Mouse (Mus musculus): ENCODE results near the gene Rps15. TPM values are rescaled to one million over a fixed set of nuclear protein-coding genes. Genes with fewer than 3 reads are reported as not detected.

Gene Rps15
- polyA plus RNA-seq, 1 experiment = 2,371 TPM

GRCm38 (mm10) chr10:80304862-80305261, 12.6 kb downstream of the Rps15 start:
- 5% methylated on average over 25 of the region's 25 CpGs for WGBS
- H3K36me3 ChIP-seq (ENCODE audit: control insufficient read depth, insufficient read depth, low read length) = no peaks in the 10 kb centered on the region
- no peak overlapping the region for H3K4me3 ChIP-seq (ENCODE audit: control insufficient read depth, insufficient read depth, low read length)
- H3K27ac ChIP-seq (ENCODE audit: control insufficient read depth, insufficient read depth, low read length) = no peak overlapping the region
- H3K27me3 ChIP-seq (ENCODE audit: control insufficient read depth, insufficient read depth, low read length) = peaks cover 5% of the 10 kb centered on the region; the same call in 1 of the 2 replicates
- 0 out of 2 replicates have a peak, but pooled peaks cover 3% of the 10 kb centered on the region for H3K4me1 ChIP-seq (replicated peaks; ENCODE audit: control insufficient read depth, insufficient read depth, low read length)
- no peak for DNase-seq
- TF ChIP-seq POLR2A (IDR thresholded peaks at IDR 0.05; ENCODE audit: control insufficient read depth, extremely low read depth, insufficient read depth, low read length, poor library complexity) (no peak), CTCF (IDR thresholded peaks at IDR 0.05; ENCODE audit: borderline replicate concordance, control insufficient read depth, extremely low read depth, insufficient read depth, low read length, poor library complexity) (no peak)

- WGBS = 89% methylated on average over 16 of the region's 16 CpGs
- no peak overlapping the region for H3K27ac ChIP-seq (ENCODE audit: control insufficient read depth, insufficient read depth, low read length)
- DNase-seq = no peak
- H3K4me1 ChIP-seq (replicated peaks; ENCODE audit: control insufficient read depth, insufficient read depth, low read length) = no peaks in the 10 kb centered on the region
- no peaks in the 10 kb centered on the region for H3K36me3 ChIP-seq (ENCODE audit: control insufficient read depth, insufficient read depth, low read length)
- no peaks in the 10 kb centered on the region; the same call in 1 of the 2 replicates for H3K27me3 ChIP-seq (ENCODE audit: control insufficient read depth, insufficient read depth, low read length)
- no peak for TF ChIP-seq POLR2A (IDR thresholded peaks at IDR 0.05; ENCODE audit: control insufficient read depth, extremely low read depth, insufficient read depth, low read length, poor library complexity)
- no peak for TF ChIP-seq CTCF (IDR thresholded peaks at IDR 0.05; ENCODE audit: borderline replicate concordance, control insufficient read depth, extremely low read depth, insufficient read depth, low read length, poor library complexity)
- H3K4me3 ChIP-seq (ENCODE audit: control insufficient read depth, insufficient read depth, low read length) = no peak overlapping the region
These were observed 19.3 kb downstream of the Rps15 start for GRCm38 (mm10) chr10:80311560-80311959.

GRCm38 (mm10) chr10:80312586-80313504, 20.6 kb downstream of the Rps15 start:
- H3K4me3 ChIP-seq (ENCODE audit: control insufficient read depth, insufficient read depth, low read length) = no peak overlapping the region

GRCm38 (mm10) chr10:80313627-80314201, 21.5 kb downstream of the Rps15 start:
- H3K4me1 ChIP-seq (replicated peaks; ENCODE audit: control insufficient read depth, insufficient read depth, low read length) = no peaks in the 10 kb centered on the region
- DNase-seq = no peak
- no peak overlapping the region for H3K27ac ChIP-seq (ENCODE audit: control insufficient read depth, insufficient read depth, low read length)
- no peaks in the 10 kb centered on the region for H3K36me3 ChIP-seq (ENCODE audit: control insufficient read depth, insufficient read depth, low read length)
- TF ChIP-seq POLR2A (IDR thresholded peaks at IDR 0.05; ENCODE audit: control insufficient read depth, extremely low read depth, insufficient read depth, low read length, poor library complexity) = no peak
- TF ChIP-seq CTCF (IDR thresholded peaks at IDR 0.05; ENCODE audit: borderline replicate concordance, control insufficient read depth, extremely low read depth, insufficient read depth, low read length, poor library complexity) = no peak
- no peaks in the 10 kb centered on the region; the same call in 1 of the 2 replicates for H3K27me3 ChIP-seq (ENCODE audit: control insufficient read depth, insufficient read depth, low read length)
- 10% methylated on average over 20 of the region's 20 CpGs for WGBS
- no peak overlapping the region for H3K4me3 ChIP-seq (ENCODE audit: control insufficient read depth, insufficient read depth, low read length)

More at GRCm38 (mm10) chr10:80312586-80313504, 20.6 kb downstream of the Rps15 start:
- DNase-seq = no peak
- WGBS = 78% methylated on average over 54 of the region's 54 CpGs
- Histone ChIP-seq H3K4me1 (replicated peaks; ENCODE audit: control insufficient read depth, insufficient read depth, low read length) (no peaks in the 10 kb centered on the region), H3K27ac (ENCODE audit: control insufficient read depth, insufficient read depth, low read length) (no peak overlapping the region), H3K36me3 (ENCODE audit: control insufficient read depth, insufficient read depth, low read length) (no peaks in the 10 kb centered on the region), H3K27me3 (ENCODE audit: control insufficient read depth, insufficient read depth, low read length) (no peaks in the 10 kb centered on the region; the same call in 1 of the 2 replicates)
- no peak for TF ChIP-seq POLR2A (IDR thresholded peaks at IDR 0.05; ENCODE audit: control insufficient read depth, extremely low read depth, insufficient read depth, low read length, poor library complexity)

GRCm38 (mm10) chr10:80314494-80315001, 22.3 kb downstream of the Rps15 start:
- Histone ChIP-seq H3K4me3 (ENCODE audit: control insufficient read depth, insufficient read depth, low read length) (no peak overlapping the region), H3K27ac (ENCODE audit: control insufficient read depth, insufficient read depth, low read length) (no peak overlapping the region), H3K36me3 (ENCODE audit: control insufficient read depth, insufficient read depth, low read length) (no peaks in the 10 kb centered on the region), H3K4me1 (replicated peaks; ENCODE audit: control insufficient read depth, insufficient read depth, low read length) (peaks cover 8% of the 10 kb centered on the region), H3K27me3 (ENCODE audit: control insufficient read depth, insufficient read depth, low read length) (no peaks in the 10 kb centered on the region; the same call in 1 of the 2 replicates)
- DNase-seq = no peak
- no peak for TF ChIP-seq CTCF (IDR thresholded peaks at IDR 0.05; ENCODE audit: borderline replicate concordance, control insufficient read depth, extremely low read depth, insufficient read depth, low read length, poor library complexity)
- TF ChIP-seq POLR2A (IDR thresholded peaks at IDR 0.05; ENCODE audit: control insufficient read depth, extremely low read depth, insufficient read depth, low read length, poor library complexity) = no peak
- WGBS = 79% methylated on average over 16 of the region's 16 CpGs

DNA sequence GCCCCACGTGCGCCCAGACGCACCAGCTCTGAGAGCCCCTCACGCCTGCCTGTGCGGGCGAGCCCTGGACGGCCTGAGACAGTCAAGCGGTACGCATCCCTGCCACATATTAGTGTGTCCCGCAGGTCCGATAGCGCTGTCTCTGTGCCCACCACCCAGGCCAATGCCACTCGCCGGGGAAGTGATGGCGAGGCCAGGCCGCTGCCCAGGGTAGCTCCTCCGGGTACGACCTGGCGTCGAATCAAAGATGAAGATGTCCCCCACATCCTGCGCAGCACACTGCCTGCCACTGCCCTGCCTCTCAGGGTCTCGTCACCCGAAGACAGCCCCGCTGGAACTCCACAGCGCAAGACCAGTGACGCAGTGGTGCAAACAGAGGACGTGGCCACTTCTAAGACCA, 23.1 kb downstream of the Rps15 start:
- Histone ChIP-seq H3K4me1 (replicated peaks; ENCODE audit: control insufficient read depth, insufficient read depth, low read length) (peaks cover 10% of the 10 kb centered on the region), H3K36me3 (ENCODE audit: control insufficient read depth, insufficient read depth, low read length) (no peaks in the 10 kb centered on the region), H3K4me3 (ENCODE audit: control insufficient read depth, insufficient read depth, low read length) (no peak overlapping the region), H3K27me3 (ENCODE audit: control insufficient read depth, insufficient read depth, low read length) (no peaks in the 10 kb centered on the region; the same call in 1 of the 2 replicates), H3K27ac (ENCODE audit: control insufficient read depth, insufficient read depth, low read length) (no peak overlapping the region)
- TF ChIP-seq POLR2A (IDR thresholded peaks at IDR 0.05; ENCODE audit: control insufficient read depth, extremely low read depth, insufficient read depth, low read length, poor library complexity) (no peak), CTCF (IDR thresholded peaks at IDR 0.05; ENCODE audit: borderline replicate concordance, control insufficient read depth, extremely low read depth, insufficient read depth, low read length, poor library complexity) (no peak)
- 69% methylated on average over 27 of the region's 27 CpGs for WGBS
- no peak for DNase-seq
